Mouse (Mus musculus) thymus, postnatal 4 days (tissue): ENCODE results near the gene Mrps2.
"Not testable (repeated sequence)": the region's sequence is repeated elsewhere in the genome, so short reads cannot be mapped to it uniquely, and the experiment has no call there.

Source experiments
- DNase-seq: peaks from one replicate; pipeline ENCODE4 v3.0.0; 2021

Mrps2 gene

DNA sequence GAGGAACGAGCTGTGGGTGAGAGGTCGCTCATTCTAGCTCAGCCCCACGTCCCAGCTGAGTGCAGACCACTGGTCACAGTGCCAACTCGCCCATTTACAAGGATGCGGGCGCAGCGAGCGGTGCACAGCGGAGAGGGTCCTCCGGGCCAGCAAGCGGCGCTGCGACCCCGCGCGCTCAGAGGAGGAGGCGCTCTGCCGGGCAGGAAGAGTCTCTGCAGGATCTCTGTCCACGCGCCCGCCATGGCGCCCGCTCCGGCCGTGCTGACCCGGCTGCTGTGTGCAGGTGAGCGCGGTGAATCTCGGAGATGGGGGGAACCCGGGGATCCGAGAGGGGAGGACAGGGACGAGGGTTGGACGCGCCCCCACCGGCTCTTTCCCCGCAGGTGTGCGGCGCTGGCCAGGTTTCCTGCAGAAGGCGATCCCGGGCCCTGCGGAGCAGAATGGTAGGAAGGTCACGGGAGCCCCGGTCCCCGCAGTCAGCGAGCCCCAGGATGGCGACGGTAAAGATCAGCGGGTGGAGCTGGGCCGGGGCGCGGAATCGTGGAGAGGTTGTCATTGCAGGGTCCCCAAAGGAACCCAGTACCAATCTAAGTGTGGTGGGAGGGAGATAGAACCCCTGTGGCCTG, at the start of gene Mrps2:
Gene Mrps2, plus strand, starts transcription at position 207 of the 626 bp plus-strand sequence.
- DNase-seq = peak; percentile 89

DNA sequence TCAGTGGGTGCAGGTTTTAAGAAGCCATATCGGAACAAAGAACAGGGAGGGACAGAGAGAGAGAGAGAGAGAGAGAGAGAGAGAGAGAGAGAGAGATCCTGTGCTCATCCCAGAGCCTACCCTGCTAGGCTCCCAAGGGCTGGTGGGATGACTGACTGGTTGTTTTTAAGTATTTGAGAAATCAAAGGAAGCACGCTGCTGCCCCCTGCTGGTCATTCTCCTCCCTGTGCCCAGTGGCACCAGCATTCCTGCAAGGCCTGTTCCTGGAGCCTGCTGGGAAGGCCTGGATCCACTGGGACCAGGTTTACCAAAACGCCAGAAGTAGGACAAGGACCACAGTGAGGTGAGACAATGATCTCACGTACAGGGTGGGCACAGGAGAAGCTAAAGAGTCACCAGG, 48.0 kb upstream of the Mrps2 start:
- DNase-seq = peak; percentile 82

DNA sequence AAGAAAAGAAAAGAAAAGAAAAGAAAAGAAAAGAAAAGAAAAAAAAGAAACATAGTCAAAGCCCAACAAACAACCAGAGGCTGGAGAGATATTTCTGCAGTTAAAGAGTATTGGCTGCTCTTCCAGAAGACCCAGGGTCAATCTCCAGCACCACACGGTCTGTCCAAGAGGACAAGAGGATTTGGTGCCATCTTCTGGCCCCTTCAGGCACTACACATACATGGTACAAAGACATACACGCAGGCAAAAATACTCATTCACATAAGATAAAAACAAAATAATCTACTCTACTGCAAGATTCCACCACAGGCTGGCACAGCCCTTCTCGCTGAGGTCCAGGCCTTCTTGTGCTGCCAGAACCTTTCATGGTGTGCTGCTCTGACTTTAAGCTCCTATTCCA, 44.7 kb upstream of the Mrps2 start:
- DNase-seq = peak; percentile 76

DNA sequence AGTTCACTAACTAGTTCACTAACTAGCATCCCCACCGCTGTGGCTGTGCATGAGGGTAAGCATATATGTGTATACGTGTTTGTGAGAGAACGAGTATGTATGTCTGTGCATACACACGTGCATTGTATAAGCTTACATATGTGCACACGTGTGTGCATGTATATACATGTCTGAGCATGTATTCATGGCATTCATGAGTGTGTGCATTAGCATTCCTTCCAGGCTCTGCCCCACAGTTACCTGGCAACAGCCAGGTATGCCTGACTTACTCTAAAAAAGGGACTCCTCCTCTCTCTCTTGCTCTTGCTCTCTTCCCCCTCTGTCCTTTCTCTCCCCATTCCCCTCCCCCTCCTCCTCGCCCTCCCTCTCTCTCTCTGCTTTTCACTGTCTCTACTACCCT, 40.6 kb upstream of the Mrps2 start:
- DNase-seq = no peak

DNA sequence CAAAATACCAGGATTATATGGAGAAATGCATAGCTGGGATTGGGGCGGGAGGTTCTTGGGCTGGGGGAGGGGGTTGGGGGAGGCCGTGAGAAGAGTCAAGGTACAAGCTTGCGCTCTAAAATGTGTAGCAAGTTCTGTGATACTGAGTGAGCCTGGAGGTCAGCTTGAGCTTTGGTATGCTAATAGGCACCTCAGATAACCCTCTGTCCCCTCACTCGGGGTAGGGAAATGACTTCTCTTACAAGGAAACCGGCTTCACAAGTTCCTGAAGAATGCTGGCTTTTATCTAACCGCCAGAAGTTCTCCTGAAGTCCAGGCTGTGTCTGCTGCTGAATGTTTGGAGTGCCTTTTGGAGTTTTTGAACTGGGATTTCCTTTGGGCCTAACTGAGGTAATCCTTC, 37.0 kb upstream of the Mrps2 start:
- no peak for DNase-seq

DNA sequence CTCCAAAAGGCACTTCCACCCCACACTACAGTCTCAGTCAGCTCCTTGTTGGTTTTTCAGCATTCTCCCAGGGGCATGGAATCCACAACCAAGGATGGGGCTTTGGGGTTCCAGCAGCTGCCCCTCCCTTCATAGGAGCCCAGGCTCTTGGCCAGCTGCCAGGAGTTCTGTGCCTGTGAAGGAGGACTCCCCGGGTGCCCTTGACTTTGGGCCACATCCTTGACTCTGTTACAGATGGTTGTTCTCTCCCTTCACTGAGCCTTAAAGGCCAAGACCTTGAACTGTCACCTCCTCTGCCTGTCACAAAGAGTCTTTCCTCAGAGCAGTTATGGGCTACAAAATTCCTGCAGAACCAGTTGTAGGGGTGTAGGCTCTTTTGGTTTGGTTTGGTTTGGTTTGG, 35.1 kb upstream of the Mrps2 start:
- no peak for DNase-seq

DNA sequence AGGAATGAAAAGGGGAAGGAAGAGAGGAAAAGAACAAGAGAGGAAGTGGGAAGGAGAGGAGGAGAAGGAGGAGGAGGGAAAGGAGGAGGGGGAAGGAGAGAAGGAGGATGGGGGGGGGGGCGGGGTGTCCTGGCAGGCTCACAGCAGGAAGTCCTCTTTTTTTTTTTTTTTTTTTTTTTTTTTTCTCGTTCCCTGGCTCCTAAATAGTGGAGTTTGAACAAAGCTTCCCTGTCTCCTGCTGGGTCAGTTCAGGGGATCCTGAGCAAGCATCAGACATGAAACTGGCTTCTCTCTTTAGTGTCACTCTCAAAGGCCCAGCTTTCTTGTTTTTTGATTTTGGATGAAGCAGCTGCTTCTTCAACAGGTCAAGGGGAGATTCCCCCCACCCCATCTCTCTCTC, 34.4 kb upstream of the Mrps2 start:
- no peak for DNase-seq

DNA sequence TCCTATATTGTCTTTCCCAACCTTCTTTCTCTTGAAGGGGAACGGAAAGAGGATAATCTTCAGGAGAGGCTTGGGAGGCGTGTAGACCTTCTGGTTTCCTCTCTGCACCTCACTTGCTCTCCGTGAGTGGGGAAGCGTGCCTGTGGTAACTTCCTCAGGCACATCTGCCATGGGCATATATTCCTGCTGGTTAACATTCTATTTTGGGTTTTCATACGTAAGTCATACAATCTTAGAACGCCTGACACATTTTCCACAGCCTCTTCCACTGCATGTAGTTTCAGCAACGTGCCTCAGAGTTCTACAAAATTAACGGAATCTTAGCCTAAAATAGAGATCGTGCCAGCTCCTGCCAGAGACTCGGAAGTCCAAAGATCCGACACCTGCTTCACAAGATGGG, 32.5 kb upstream of the Mrps2 start:
- DNase-seq = no peak

DNA sequence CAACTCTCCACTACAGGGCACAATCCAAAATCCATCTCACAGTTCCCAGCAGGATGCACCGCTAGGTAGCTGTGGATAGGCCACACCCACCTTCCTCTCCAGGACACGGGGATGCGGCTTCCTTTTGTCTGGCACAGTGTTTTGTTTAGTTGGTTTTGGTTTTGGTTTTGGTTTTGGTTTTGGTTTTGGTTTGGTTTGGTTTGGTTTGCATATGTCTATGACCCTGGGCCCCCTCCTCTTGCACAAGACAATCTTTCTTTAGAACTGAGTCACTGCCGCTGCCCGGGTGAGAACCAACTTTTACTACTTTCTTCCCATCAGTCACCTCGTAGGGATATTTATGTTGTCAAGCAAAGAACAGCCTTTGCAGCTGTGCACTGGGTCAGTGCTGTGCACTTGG, 27.0 kb upstream of the Mrps2 start:
- no peak for DNase-seq

DNA sequence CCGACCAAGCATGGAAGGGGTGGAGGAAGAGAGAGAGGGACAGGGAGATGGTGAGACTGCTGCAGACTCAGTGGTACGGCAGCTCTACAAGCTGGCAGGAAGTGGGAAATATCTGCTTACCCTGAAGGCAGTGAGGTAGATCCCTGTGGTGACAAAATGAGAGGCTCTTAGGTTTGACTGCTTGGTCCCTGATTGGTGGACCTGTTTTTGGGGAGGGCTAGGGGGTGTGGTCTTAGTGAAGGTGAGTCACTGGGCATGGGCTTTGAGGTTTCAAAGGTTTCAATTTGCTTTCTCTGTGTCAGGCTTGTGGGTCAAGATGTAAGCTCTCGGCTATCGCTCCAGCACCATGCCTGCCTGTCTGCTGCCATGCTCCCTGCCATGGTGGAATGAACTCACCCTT, 22.8 kb upstream of the Mrps2 start:
- DNase-seq = no peak

DNA sequence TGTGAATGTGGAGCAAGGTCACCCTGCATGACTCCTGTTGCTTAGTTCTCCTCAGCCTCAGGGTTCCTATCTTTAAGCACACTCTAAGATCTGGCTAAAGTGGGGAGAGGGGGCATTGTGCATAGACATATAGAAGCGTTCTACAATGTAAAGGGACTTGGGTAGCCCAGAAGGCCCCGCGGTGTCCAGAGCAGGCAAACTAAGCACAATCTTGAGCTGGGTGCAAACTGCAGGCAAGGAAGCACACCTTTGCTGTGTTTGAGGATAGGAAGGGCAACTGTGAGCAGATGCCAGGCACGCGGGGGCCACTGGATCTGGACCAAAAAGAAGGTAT, 21.7 kb upstream of the Mrps2 start:
- no peak for DNase-seq

DNA sequence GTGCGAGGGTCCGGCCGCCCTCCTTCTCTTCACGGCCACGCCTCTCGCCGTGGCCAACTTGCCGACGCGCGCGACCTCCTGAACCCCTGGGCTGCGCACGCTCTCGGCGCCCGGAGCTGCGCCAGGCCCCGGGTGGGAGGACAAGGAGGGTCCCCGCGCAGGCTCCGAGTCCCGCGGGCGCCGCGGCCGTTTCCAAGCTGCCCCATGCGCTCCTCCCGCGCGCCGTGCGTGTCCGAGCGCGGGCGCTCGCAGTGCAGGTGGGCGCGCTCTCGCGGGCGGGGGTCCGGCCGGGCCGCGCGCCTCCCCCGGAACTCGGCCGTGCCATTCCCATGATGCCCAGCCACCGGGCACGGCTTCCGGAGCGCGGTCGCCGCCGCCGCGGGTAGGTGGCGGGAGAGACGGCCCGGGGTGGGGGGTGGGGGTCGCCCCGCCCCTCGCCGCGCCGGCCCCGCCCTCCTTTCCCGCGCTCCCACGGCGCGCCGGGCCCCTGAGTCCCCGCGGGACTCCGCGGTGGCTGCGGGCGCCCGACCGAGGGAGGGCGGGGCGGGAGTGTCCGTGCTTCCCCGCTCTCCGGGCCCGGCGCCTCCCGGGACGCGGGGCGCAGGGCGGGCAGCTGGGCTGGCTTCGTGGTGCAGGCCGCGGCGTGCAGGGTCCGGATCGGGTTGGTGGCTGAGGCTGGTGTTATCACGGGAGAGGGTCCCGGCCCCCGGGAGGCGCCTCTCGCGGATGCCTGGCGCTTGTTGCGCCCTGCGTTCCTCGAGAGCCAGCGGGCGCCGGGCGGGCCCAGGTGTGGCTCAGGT, 21.2 kb upstream of the Mrps2 start, which contains the start of gene Ppp1r26:
Gene Ppp1r26, plus strand, starts transcription at position 286 of the 800 bp plus-strand sequence.
- peak; percentile 42 for DNase-seq

DNA sequence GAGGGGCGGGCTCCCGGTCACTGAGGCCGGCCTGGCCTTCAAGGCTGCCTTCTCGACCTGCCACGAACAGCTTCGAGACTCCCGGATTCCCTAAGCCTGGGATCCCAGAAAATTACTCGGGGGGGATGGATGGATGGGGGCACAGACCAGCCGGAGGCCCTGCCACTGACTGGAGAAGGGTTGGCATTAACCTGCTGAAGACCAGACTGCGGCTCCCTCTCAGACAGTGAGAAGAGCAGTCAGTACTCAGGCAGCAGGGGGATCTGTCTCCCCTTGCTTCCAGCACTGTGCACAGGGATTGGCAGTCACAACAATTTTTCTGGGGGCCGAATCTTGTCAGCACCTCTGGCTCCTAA, 20.6 kb upstream of the Mrps2 start:
- no peak for DNase-seq

DNA sequence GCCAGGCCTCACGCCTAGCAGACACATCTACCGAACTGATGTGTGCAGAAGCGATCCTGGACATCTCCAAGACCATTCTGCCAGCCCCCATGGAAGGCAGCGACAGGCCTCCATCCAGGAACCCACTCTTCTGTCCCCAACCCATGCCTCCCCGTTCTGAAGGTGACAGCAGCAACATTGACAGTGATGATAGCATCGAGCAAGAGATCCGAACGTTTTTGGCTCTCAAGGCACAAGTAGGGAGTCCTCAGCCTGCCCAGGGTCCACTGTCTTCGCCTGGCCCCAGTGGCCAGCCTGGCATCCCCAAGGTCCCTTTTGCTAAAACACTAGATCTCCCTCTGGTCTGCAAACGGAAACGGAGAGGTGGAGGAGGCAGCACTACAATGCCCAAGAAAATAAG, 16.2 kb upstream of the Mrps2 start:
- DNase-seq = no peak

DNA sequence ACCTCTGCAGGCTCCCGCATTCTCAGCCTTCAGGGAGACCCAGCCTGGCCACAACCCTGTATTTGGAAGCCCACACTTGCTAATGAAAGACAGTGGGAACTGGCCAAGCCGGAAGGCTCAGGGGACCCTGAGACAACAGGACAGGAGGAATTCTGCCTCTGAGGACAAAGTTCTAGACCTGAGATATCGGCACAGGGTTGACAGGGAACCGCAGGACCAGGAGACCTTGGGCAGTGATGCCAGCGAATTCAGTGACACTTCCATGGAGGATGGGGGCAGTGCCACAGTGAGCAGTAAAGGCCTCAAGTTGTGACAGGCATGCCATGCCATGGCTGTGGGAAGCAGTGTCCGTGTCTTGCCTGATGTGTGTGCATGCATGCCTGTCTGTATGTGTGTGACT, 14.3 kb upstream of the Mrps2 start:
- DNase-seq = no peak

DNA sequence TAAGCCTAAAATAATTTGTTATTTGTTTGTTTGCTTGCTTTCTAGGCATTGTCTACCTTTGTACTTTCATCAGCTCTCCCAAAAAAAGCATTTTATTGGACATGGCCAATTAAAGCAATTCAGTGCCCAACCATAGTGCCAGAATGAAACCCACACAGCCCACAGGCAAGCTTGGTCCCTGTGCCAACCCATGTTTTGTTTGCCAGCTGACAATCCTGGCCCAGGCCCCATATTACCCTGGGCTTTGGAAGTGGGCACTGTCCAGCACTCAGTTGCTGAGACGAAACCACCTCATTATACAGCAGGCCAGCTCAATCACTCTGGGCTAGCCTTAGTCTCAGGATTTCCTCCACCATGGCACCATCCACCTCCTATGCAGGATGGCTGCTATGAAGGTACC, 11.2 kb upstream of the Mrps2 start:
- DNase-seq = no peak

DNA sequence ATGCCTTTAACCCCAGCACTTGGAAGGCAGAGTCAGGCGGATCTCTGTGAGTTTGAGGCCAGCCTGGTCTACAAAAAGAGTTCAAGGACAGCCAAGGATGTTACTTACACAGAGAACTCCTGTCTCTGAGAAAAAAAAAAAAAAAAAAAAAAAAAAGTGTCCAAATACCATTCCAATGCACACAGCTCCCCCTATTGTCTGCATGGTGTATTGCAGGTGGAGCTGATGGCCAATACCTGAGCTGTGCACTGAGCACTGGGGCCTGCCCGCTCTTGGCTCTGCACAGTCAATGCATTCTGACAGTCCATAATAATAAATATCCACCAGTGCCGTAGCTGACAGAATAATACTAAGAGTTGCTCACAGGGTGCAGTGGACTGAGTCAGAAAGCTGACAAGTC, 3.9 kb upstream of the Mrps2 start:
- DNase-seq = peak; percentile 78

DNA sequence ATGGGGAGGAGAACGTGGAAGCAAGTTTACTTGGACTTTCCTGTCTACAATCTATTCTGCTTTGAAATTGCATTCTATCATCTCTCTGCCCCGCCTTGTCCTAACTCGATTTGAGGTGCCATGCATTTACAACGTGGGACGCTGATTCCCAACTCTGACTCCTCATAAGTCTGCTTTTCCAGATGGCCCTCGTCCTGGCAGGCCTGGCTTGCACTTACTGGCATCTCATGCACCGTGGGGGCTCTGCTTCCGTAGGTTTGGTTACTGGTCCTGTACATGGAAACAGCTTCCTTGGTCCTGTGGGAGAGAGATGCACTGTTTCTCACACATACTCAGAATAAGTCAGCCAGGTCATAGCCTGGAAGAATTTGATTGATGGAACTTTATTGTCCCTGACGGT, 2.9 kb upstream of the Mrps2 start:
- no peak for DNase-seq

DNA sequence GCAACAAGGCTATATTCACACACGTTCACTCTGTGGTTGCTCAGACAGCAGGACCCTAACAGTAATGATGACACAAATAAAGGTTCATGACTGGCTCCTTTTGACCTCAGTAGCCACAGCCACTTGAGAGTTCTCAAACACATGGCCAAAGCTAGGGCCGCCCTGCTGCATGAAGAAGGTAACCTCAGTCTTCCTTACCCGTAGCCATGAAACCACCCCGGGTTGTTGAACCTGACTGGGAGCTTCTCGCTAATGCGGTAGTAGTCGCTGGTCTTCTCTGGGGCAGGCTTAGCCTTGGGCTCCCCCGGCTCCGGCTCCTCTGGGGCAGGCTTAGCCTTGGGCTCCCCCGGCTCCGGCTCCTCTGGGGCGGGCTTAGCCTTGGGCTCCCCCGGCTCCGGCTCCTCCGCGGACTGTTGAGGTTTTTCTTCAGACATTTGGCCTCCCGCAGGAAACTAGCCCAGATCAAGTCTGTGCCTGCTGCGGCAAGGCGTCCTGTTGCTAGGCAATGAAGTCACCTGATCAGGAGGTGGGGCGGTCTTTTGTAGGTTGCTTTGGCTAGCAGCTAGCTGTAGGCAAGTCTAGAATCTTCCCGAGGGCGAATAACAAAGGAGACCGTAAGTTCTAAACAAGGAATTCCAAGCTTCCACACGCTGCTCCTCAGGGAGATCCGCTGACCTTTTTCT, 1.9 kb upstream of the Mrps2 start, which contains the start of gene 1700007K13Rik:
Gene 1700007K13Rik, minus strand, starts transcription at position 497 of the 683 bp plus-strand sequence.
- DNase-seq = peak; percentile 69

DNA sequence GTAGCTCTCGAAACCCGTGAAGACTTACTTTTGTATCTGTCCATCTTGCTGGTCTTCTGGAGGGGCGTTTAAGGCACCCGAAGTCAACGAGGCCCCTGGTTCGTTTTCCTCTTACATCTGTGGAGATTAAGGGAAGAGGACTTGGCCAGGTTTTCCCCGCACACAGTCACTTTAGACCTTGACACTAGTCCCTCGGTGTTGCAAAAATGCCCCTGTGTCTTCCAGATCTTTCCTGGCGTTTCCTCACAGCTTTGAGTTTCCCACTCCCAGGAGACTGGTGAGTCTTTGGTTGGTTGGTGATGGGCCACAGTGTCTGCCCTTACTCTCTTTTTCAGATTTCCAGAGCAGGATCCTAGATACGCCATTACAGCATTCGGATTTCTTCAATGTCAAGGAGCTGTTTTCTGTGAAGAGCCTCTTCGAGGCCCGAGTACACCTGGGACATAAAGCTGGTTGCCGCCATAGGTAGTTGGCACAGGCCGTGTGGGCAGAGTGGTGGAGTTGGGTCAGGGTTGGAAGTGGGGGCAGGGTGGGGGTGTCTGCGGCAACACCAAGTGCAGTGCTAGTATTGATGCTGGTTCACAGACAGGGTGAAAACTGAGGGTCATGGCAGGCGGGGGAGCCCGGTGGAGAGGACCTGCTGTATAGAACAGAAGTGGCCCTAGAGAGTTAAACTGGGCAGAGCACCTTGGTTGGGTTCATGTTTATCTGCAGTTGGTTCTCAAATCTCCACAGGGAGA, 790 bp downstream of the Mrps2 start:
- no peak for DNase-seq

DNA sequence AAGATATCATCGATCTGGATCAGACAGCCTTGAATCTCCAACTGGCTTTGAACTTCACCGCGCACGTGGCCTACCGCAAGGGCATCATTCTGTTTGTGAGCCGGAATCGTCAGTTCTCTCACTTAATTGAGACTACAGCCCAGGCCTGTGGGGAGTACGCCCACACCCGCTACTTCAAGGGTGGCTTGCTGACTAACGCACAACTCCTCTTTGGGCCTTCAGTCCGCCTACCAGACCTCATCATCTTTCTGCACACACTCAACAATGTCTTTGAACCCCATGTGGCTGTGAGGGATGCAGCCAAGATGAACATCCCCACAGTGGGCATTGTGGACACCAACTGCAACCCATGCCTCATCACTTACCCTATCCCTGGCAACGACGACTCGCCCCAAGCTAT, 1.6 kb downstream of the Mrps2 start:
- DNase-seq = no peak

DNA sequence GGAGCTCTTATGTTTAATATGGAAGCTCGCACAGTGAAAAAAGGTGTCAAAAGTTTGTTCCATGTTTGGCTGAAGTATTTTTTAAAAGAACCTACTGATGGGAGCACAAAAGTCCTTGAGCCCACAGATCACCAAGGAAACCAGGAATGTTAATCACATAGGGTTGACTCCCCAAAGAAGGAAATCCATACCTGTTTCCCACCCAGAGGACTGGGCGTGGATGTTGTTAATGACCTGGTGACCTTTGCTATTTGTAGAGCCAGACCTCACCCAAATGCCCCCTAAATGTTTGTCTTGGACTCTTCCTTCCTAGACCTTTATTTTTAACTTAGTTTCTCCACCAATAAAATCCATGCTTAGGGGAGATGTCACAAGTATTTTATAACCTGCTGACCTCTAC, 2.7 kb downstream of the Mrps2 start:
- DNase-seq = no peak

DNA sequence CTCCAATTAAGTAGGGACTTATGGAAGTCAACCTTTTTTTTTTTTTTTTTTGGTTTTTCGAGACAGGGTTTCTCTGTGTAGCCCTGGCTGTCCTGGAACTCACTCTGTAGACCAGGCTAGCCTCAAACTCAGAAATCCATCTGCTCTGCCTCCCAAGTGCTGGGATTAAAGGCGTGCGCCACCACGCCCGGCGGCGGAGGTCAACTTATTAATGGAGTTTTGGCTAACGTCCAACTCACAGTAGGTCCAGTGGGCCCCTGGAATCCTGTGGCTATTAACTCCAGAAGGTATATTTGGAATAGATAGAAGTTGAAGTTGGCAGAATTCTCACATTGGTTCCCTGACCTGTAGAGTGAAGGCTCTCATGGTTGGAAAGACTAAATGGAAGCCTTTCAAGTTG, 4.1 kb downstream of the Mrps2 start:
- DNase-seq = not testable (repeated sequence)

DNA sequence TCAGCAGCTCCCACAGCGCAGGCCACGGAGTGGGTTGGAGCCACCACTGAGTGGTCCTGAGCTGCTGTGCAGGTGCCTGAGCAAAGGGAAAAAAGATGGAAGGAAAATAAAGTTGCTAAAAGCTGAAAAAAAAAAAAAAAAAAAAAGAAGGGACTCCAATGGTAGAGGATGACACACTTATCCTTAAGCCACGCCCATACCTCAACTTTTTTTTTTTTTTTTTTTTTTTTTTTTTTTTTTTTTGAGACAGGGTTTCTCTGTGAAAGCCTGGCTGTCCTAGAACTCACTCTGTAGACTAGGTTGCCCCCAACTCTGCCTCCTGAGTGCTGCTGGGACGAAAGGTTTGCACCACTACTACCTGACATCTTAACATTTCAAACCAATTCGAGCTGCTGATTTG, 10.1 kb downstream of the Mrps2 start:
- DNase-seq = not testable (repeated sequence)
